Mouse (Mus musculus): Measurements from ENCODE around the gene Alg9. TPM values are rescaled to one million over a fixed set of nuclear protein-coding genes. Genes with fewer than 3 reads are reported as not detected.
A peak's percentile ranks its signal among the peaks of the same experiment; 100 is the strongest.

Gene Alg9
- total RNA-seq, 2 experiments from 2014 or later: 29.0 to 31.1 TPM

- 0 out of 2 replicates have a peak, but pooled peaks have one; percentile 8 for TF ChIP-seq CTCF (conservative IDR thresholded peaks at IDR 0.05)
- Histone ChIP-seq H3K27ac (no peak overlapping the region), H3K4me3 (0 out of 2 replicates have a peak overlapping the region, but pooled peaks have one; percentile 12)
- no peak for DNase-seq (ENCODE audit: low spot score in 2 of 2)
These were observed 78.0 kb downstream of the Alg9 start for GRCm38 (mm10) chr9:50852634-50853349.

GRCm38 (mm10) chr9:50854376-50854775 lies 79.6 kb downstream of the Alg9 start:
- H3K27ac ChIP-seq: no peak overlapping the region
- H3K4me3 ChIP-seq: no peak overlapping the region
- DNase-seq (ENCODE audit: low spot score in 2 of 2): no peak
- no peak for TF ChIP-seq CTCF (conservative IDR thresholded peaks at IDR 0.05)

- TF ChIP-seq CTCF (conservative IDR thresholded peaks at IDR 0.05): no peak
- no peak for DNase-seq (ENCODE audit: low spot score in 2 of 2)
- Histone ChIP-seq H3K4me3 (no peak overlapping the region), H3K27ac (no peak overlapping the region)
These were observed 80.4 kb downstream of the Alg9 start for GRCm38 (mm10) chr9:50855133-50855766.

- H3K27ac ChIP-seq: peak overlapping the region; percentile 54; the same call in 1 of the 2 replicates
- TF ChIP-seq CTCF (conservative IDR thresholded peaks at IDR 0.05): no peak
These were observed 81.0 kb downstream of the Alg9 start for GRCm38 (mm10) chr9:50855780-50856179.

GRCm38 (mm10) chr9:50856341-50857081 lies 81.7 kb downstream of the Alg9 start:
- peak; percentile 88 to 92 for DNase-seq (ENCODE audit: low spot score in 2 of 2)
- no peak for TF ChIP-seq CTCF (conservative IDR thresholded peaks at IDR 0.05)
- H3K27ac ChIP-seq: peak overlapping the region; percentile 90

More at GRCm38 (mm10) chr9:50855780-50856179, 81.0 kb downstream of the Alg9 start:
- H3K4me3 ChIP-seq: peak overlapping the region; percentile 89; the same call in 1 of the 2 replicates
- DNase-seq (ENCODE audit: low spot score in 2 of 2): no peak

GRCm38 (mm10) chr9:50857082-50857641 lies 82.3 kb downstream of the Alg9 start:
- DNase-seq (ENCODE audit: low spot score in 2 of 2): no peak
- Histone ChIP-seq H3K27ac (peak overlapping the region; percentile 90), H3K4me3 (peak overlapping the region; percentile 89)
- TF ChIP-seq CTCF (conservative IDR thresholded peaks at IDR 0.05): no peak

More at GRCm38 (mm10) chr9:50856341-50857081, 81.7 kb downstream of the Alg9 start:
- H3K4me3 ChIP-seq: peak overlapping the region; percentile 89

- no peak for DNase-seq (ENCODE audit: low spot score in 2 of 2)
- Histone ChIP-seq H3K27ac (no peak overlapping the region), H3K4me3 (no peak overlapping the region)
- TF ChIP-seq CTCF (conservative IDR thresholded peaks at IDR 0.05): no peak
These were observed 83.9 kb downstream of the Alg9 start for GRCm38 (mm10) chr9:50858681-50859080.

GRCm38 (mm10) chr9:50861119-50861839 lies 86.5 kb downstream of the Alg9 start:
- no peak overlapping the region for H3K4me3 ChIP-seq
- peak; percentile 55 to 56 for DNase-seq (ENCODE audit: low spot score in 2 of 2)
- TF ChIP-seq CTCF (conservative IDR thresholded peaks at IDR 0.05): no peak
- no peak overlapping the region for H3K27ac ChIP-seq

GRCm38 (mm10) chr9:50863824-50864223 lies 89.0 kb downstream of the Alg9 start:
- H3K4me3 ChIP-seq: no peak overlapping the region
- DNase-seq (ENCODE audit: low spot score in 2 of 2): no peak
- no peak overlapping the region for H3K27ac ChIP-seq
- no peak for TF ChIP-seq CTCF (conservative IDR thresholded peaks at IDR 0.05)

GRCm38 (mm10) chr9:50864877-50865276 lies 90.1 kb downstream of the Alg9 start:
- TF ChIP-seq CTCF (conservative IDR thresholded peaks at IDR 0.05): no peak
- no peak for DNase-seq (ENCODE audit: low spot score in 2 of 2)
- Histone ChIP-seq H3K4me3 (no peak overlapping the region), H3K27ac (no peak overlapping the region)

GRCm38 (mm10) chr9:50865803-50866202 lies 91.0 kb downstream of the Alg9 start:
- Histone ChIP-seq H3K27ac (no peak overlapping the region), H3K4me3 (no peak overlapping the region)
- DNase-seq (ENCODE audit: low spot score in 2 of 2): no peak
- TF ChIP-seq CTCF (conservative IDR thresholded peaks at IDR 0.05): no peak

GRCm38 (mm10) chr9:50867015-50867414 lies 92.2 kb downstream of the Alg9 start:
- DNase-seq (ENCODE audit: low spot score in 2 of 2): no peak
- TF ChIP-seq CTCF (conservative IDR thresholded peaks at IDR 0.05): no peak
- H3K27ac ChIP-seq: peak overlapping the region; percentile 44
- no peak overlapping the region for H3K4me3 ChIP-seq
